Mouse (Mus musculus) hindbrain, postnatal 0 days (tissue): ENCODE results near the gene Rel. TPM values are rescaled to one million over a fixed set of nuclear protein-coding genes. Genes with fewer than 3 reads are reported as not detected.

ENCODE experiments used
- ATAC-seq: fragments of 200-750 bp; cut with Nextera tagmentation; 2 replicates; pipeline ENCODE4 v1.8.0; 2017; ENCODE audit warnings: mild to moderate bottlenecking, moderate TSS enrichment, moderate library complexity
- DNase-seq: peaks from one replicate; pipeline ENCODE4 v3.0.0-alpha.2; 2015; ENCODE audit warnings: low spot score
- H3K27ac ChIP-seq: fragments of 300-500 bp; sonication (generic); 2 replicates; pipeline ENCODE4 v1.5.1; 2014; ENCODE audit warnings: mild to moderate bottlenecking
- H3K27me3 ChIP-seq: fragments of 300-500 bp; sonication (generic); 2 replicates; pipeline ENCODE4 v1.6.1; 2014; ENCODE audit warnings: low read length, mixed read lengths; ENCODE audit not compliant: insufficient read depth
- H3K36me3 ChIP-seq: fragments of 300-500 bp; sonication (generic); 2 replicates; pipeline ENCODE4 v1.6.1; 2014; ENCODE audit warnings: low read length, mixed read lengths; ENCODE audit not compliant: insufficient read depth
- H3K4me1 ChIP-seq: fragments of 300-500 bp; sonication (generic); 2 replicates; pipeline ENCODE4 v1.6.1; 2014; ENCODE audit warnings: antibody characterized with exemption, low read length, mixed read lengths; ENCODE audit not compliant: insufficient read depth
- H3K4me2 ChIP-seq: fragments of 300-500 bp; sonication (generic); 2 replicates; pipeline ENCODE4 v1.6.1; 2014; ENCODE audit warnings: low read depth, mild to moderate bottlenecking, low read length, moderate library complexity, mixed read lengths
- H3K4me3 ChIP-seq: fragments of 300-500 bp; sonication (generic); 2 replicates; pipeline ENCODE4 v1.5.1; 2014; ENCODE audit warnings: low read length
- H3K9ac ChIP-seq: fragments of 300-500 bp; sonication (generic); replicated peaks from 2 replicates; pipeline ENCODE4 v1.6.1; 2014; ENCODE audit warnings: mild to moderate bottlenecking, low read length, moderate library complexity, mixed read lengths
- H3K9me3 ChIP-seq: fragments of 300-500 bp; sonication (generic); 2 replicates; pipeline ENCODE4 v1.6.1; 2016; ENCODE audit warnings: low read length, mixed read lengths
- CTCF ChIP-seq: IDR thresholded peaks from 2 replicates; pipeline ENCODE4 v1.5.1; 2016; ENCODE audit warnings: antibody characterized with exemption, control low read depth, low read depth
- WGBS: fragments of 180-500 bp; shearing (Covaris S2); extraction: QIAGEN DNeasy Blood & Tissue Kit; methylation state at CpG from one replicate; pipeline ENCODE4 v1.1.7; 2014; 5-methylcytosine and 5-hydroxymethylcytosine counted together
- polyA plus RNA-seq: library from polyadenylated mRNA; unstranded; fragments of >200 nt; fragmentation: Nextera tagmentation; extraction: Ambion mirVana; gene quantifications from 2 replicates; pipeline ENCODE4 v1.2.1, GENCODE M21; 2015
- total RNA-seq: library from RNA; depleted of rRNA; stranded (reverse); fragments of >200 nt; gene quantifications from 2 replicates; pipeline ENCODE4 v1.2.3, GENCODE M21; 2014

The Rel gene
- total and polyA plus RNA-seq, 2 experiments from 2014 or later: 0.58 to 0.68 TPM

GRCm38 (mm10) chr11:23746102-23746501 is 24.7 kb downstream of the Rel start:
- DNase-seq (no peak), ATAC-seq (no peak)
- Histone ChIP-seq H3K9ac (no peak overlapping the region), H3K4me2 (no peak overlapping the region), H3K4me3 (no peak overlapping the region), H3K4me1 (no peaks in the 10 kb centered on the region), H3K27ac (no peak overlapping the region), H3K9me3 (no peaks in the 10 kb centered on the region), H3K27me3 (no peaks in the 10 kb centered on the region), H3K36me3 (no peaks in the 10 kb centered on the region)
- WGBS: 85% methylated on average over 4 of the region's 4 CpGs
- TF ChIP-seq CTCF: no peak

GRCm38 (mm10) chr11:23744352-23744751 is 26.4 kb downstream of the Rel start:
- DNase-seq (no peak), ATAC-seq (no peak)
- Histone ChIP-seq H3K4me1 (no peaks in the 10 kb centered on the region), H3K27ac (no peak overlapping the region), H3K27me3 (no peaks in the 10 kb centered on the region), H3K9me3 (no peaks in the 10 kb centered on the region), H3K4me3 (no peak overlapping the region), H3K36me3 (no peaks in the 10 kb centered on the region), H3K4me2 (no peak overlapping the region), H3K9ac (no peak overlapping the region)
- no peak for TF ChIP-seq CTCF
- WGBS: 94% methylated on average over 3 of the region's 3 CpGs

GRCm38 (mm10) chr11:23741386-23741785 is 29.4 kb downstream of the Rel start:
- Histone ChIP-seq H3K9ac (no peak overlapping the region), H3K4me1 (no peaks in the 10 kb centered on the region), H3K4me3 (no peak overlapping the region), H3K36me3 (no peaks in the 10 kb centered on the region), H3K27ac (no peak overlapping the region), H3K4me2 (no peak overlapping the region), H3K27me3 (no peaks in the 10 kb centered on the region), H3K9me3 (no peaks in the 10 kb centered on the region)
- ATAC-seq: no peak
- WGBS: 93% methylated on average over 7 of the region's 7 CpGs
- no peak for DNase-seq
- no peak for TF ChIP-seq CTCF

- Histone ChIP-seq H3K4me2 (no peak overlapping the region), H3K9me3 (no peaks in the 10 kb centered on the region), H3K4me1 (no peaks in the 10 kb centered on the region), H3K27me3 (no peaks in the 10 kb centered on the region), H3K36me3 (no peaks in the 10 kb centered on the region), H3K4me3 (no peak overlapping the region), H3K27ac (no peak overlapping the region), H3K9ac (no peak overlapping the region)
- ATAC-seq: no peak
- no peak for TF ChIP-seq CTCF
- WGBS: 77% methylated on average over 4 of the region's 4 CpGs
- no peak for DNase-seq
Observed at GRCm38 (mm10) chr11:23740895-23741294, 29.9 kb downstream of the Rel start.

- no peaks in the 10 kb centered on the region for H3K9me3 ChIP-seq
- TF ChIP-seq CTCF: no peak
- no peak overlapping the region for H3K4me3 ChIP-seq
- ATAC-seq (no peak), DNase-seq (peak; percentile 5)
- no peaks in the 10 kb centered on the region for H3K4me1 ChIP-seq
- no peak overlapping the region for H3K4me2 ChIP-seq
- no peaks in the 10 kb centered on the region for H3K27me3 ChIP-seq
- H3K9ac ChIP-seq: no peak overlapping the region
- 0 out of 2 replicates have a peak, but pooled peaks cover 5% of the 10 kb centered on the region for H3K36me3 ChIP-seq
- no peak overlapping the region for H3K27ac ChIP-seq
Observed at GRCm38 (mm10) chr11:23735820-23736470, 34.8 kb downstream of the Rel start.

- DNase-seq (no peak), ATAC-seq (no peak)
- Histone ChIP-seq H3K4me3 (no peak overlapping the region), H3K9ac (no peak overlapping the region), H3K36me3 (0 out of 2 replicates have a peak, but pooled peaks cover 5% of the 10 kb centered on the region), H3K9me3 (no peaks in the 10 kb centered on the region), H3K4me2 (no peak overlapping the region), H3K27ac (no peak overlapping the region), H3K27me3 (no peaks in the 10 kb centered on the region), H3K4me1 (no peaks in the 10 kb centered on the region)
- no peak for TF ChIP-seq CTCF
- 92% methylated on average over 6 of the region's 6 CpGs for WGBS
Observed at GRCm38 (mm10) chr11:23734749-23735286, 36.0 kb downstream of the Rel start.

- H3K4me3 ChIP-seq: no peak overlapping the region
- no peak for TF ChIP-seq CTCF
- no peak overlapping the region for H3K9ac ChIP-seq
- DNase-seq: no peak
- H3K27ac ChIP-seq: no peak overlapping the region
- ATAC-seq: no peak
- 88% methylated on average over 1 of the region's 1 CpGs for WGBS
- peaks cover 12% of the 10 kb centered on the region; the same call in 1 of the 2 replicates for H3K36me3 ChIP-seq
- H3K9me3 ChIP-seq: no peaks in the 10 kb centered on the region
- no peaks in the 10 kb centered on the region for H3K27me3 ChIP-seq
- H3K4me2 ChIP-seq: no peak overlapping the region
- H3K4me1 ChIP-seq: no peaks in the 10 kb centered on the region
Observed at GRCm38 (mm10) chr11:23732840-23733239, 37.9 kb downstream of the Rel start.
